10 mouse cellular contexts compared by ENCODE assay signal in the genomic region with DNA sequence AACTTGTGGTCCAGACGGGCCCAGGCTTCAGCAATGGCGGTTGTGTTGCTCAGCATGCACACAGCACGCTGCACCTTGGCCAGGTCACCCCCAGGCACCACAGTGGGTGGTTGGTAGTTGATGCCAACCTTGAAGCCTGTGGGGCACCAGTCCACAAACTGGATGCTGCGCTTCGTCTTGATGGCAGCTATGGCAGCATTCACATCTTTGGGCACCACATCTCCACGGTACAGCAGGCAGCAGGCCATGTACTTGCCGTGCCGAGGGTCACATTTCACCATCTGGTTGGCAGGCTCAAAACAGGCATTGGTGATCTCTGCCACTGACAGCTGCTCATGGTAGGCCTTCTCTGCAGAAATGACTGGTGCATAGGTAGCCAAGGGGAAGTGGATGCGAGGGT. TPM values are rescaled to one million over a fixed set of nuclear protein-coding genes. Genes with fewer than 3 reads are reported as not detected.
A peak's percentile ranks its signal among the peaks of the same experiment; 100 is the strongest.
DNase-seq lines count a peak whose midpoint lies in the region; ATAC-seq and TF ChIP-seq lines count a peak whose summit lies in the region.
"Had no signal": no experiment of that assay in that cellular context is flagged by ENCODE, and none has a peak within 500 bp of the region (broad histone marks: within the 10 kb centered on the region; RNA-seq: fewer than 3 reads in every experiment).

No protein-coding gene starts in this region.

- H3K79me2 ChIP-seq in MEL (ENCODE audit: control insufficient read depth, insufficient read depth, low read length, poor library complexity) = peaks cover 69% of the 10 kb centered on the region

- WGBS in kidney, adult 2 months = 57% methylated on average over 9 of the region's 9 CpGs
- WGBS in liver, embryonic 16.5 days (ENCODE audit: insufficient replicate concordance) = 88% methylated on average over 9 of the region's 9 CpGs
- 98% methylated on average over 9 of the region's 9 CpGs for WGBS in midbrain, postnatal 0 days

- ATAC-seq in liver, embryonic 16.5 days (ENCODE audit: low read depth) = no peak
- ATAC-seq in midbrain, postnatal 0 days (ENCODE audit: low FRiP score) = no peak

- peak; percentile 38 for DNase-seq in kidney, adult 2 months
- DNase-seq in kidney, postnatal 14 days = no peak
- no peak for DNase-seq in MEL (ENCODE audit: low read depth, low spot score)
- DNase-seq in midbrain, postnatal 0 days (ENCODE audit: low spot score) = no peak
- DNase-seq in embryo, embryonic 10 days (ENCODE audit: low spot score) = no peak
- DNase-seq: heart, postnatal 10 days had no signal

- TF ChIP-seq EP300 in MEL (IDR thresholded peaks at IDR 0.05; ENCODE audit: low read depth in 1 of 2, low read length in 2 of 2) = no peak

- peak overlapping the region; percentile 97 for H3K4me2 ChIP-seq in liver, embryonic 16.5 days (ENCODE audit: low read depth, low read length)
- no peak overlapping the region for H3K4me2 ChIP-seq in midbrain, postnatal 0 days (ENCODE audit: low read depth, low read length, poor library complexity, severe bottlenecking)
- H3K4me2 ChIP-seq: limb, embryonic 13.5 days had no signal

- H3K27ac ChIP-seq in kidney, adult 2 months (ENCODE audit: insufficient read depth, low read depth, low read length) = peak overlapping the region; percentile 95
- no peak overlapping the region; the same call in 1 of the 2 replicates for H3K27ac ChIP-seq in MEL (ENCODE audit: control insufficient read depth, low read depth, low read length)
- no peak overlapping the region for H3K27ac ChIP-seq in embryonic fibroblast, embryonic 13.5 days (ENCODE audit: insufficient read depth, low read length)
- peak overlapping the region; percentile 97 for H3K27ac ChIP-seq in liver, embryonic 16.5 days (ENCODE audit: low read length)
- H3K27ac ChIP-seq in midbrain, postnatal 0 days (ENCODE audit: low read depth, low read length) = no peak overlapping the region
- H3K27ac ChIP-seq: limb, embryonic 13.5 days; macrophage had no signal

- H3K4me3 ChIP-seq in kidney, adult 2 months (ENCODE audit: insufficient read depth, low read depth, low read length) = no peak overlapping the region
- H3K4me3 ChIP-seq in MEL (ENCODE audit: control insufficient read depth in 1 of 2, insufficient read depth in 1 of 2, low read depth in 2 of 2, low read length in 2 of 2) = no peak overlapping the region
- no peak overlapping the region for H3K4me3 ChIP-seq in embryonic fibroblast, embryonic 13.5 days (ENCODE audit: insufficient read depth, low read length)
- peak overlapping the region; percentile 83 for H3K4me3 ChIP-seq in liver, embryonic 16.5 days (ENCODE audit: low read depth, low read length)
- no peak overlapping the region for H3K4me3 ChIP-seq in midbrain, postnatal 0 days (ENCODE audit: low read depth, low read length)
- H3K4me3 ChIP-seq: limb, embryonic 13.5 days had no signal

- H3K9ac ChIP-seq in MEL (ENCODE audit: control insufficient read depth, low read depth, low read length, poor library complexity, severe bottlenecking) = no peak overlapping the region
- peak overlapping the region; percentile 87 for H3K9ac ChIP-seq in liver, embryonic 16.5 days (ENCODE audit: low read depth, low read length)
- no peak overlapping the region for H3K9ac ChIP-seq in midbrain, postnatal 0 days (replicated peaks; ENCODE audit: low read length, poor library complexity, severe bottlenecking)
- H3K9ac ChIP-seq: limb, embryonic 13.5 days had no signal

- TF ChIP-seq CTCF in kidney, adult 2 months (conservative IDR thresholded peaks at IDR 0.05; ENCODE audit: insufficient read depth, insufficient read length, low read depth, low read length) = no peak
- no peak for TF ChIP-seq CTCF in MEL (IDR thresholded peaks at IDR 0.05 in 2 of 3, conservative IDR thresholded peaks at IDR 0.05 in 1 of 3; ENCODE audit: control insufficient read depth in 1 of 3, insufficient read depth in 1 of 3, low read depth in 2 of 3, low read length in 3 of 3, poor library complexity in 1 of 3, severe bottlenecking in 1 of 3)
- no peak for TF ChIP-seq CTCF in embryonic fibroblast, embryonic 13.5 days (IDR thresholded peaks at IDR 0.05; ENCODE audit: borderline replicate concordance, insufficient read depth, low read length)
- no peak for TF ChIP-seq CTCF in midbrain, postnatal 0 days (IDR thresholded peaks at IDR 0.05)

- no peak for TF ChIP-seq RAD21 in MEL (IDR thresholded peaks at IDR 0.05; ENCODE audit: low read depth, low read length)

- peaks cover 40% of the 10 kb centered on the region for H3K4me1 ChIP-seq in kidney, adult 2 months (ENCODE audit: control insufficient read depth, insufficient read depth, low read length)
- peaks cover 6 to 55% of the 10 kb centered on the region in 2 experiments; a peak in 3 of 4 replicates for H3K4me1 ChIP-seq in MEL (ENCODE audit: control insufficient read depth in 1 of 2, insufficient read depth in 2 of 2, low read length in 2 of 2)
- H3K4me1 ChIP-seq in embryonic fibroblast, embryonic 13.5 days (ENCODE audit: control insufficient read depth, insufficient read depth, low read length) = 0 out of 2 replicates have a peak, but pooled peaks cover 3% of the 10 kb centered on the region
- H3K4me1 ChIP-seq in liver, embryonic 16.5 days (ENCODE audit: control insufficient read depth, low read depth, low read length) = peaks cover 77% of the 10 kb centered on the region
- peaks cover 11% of the 10 kb centered on the region; the same call in 1 of the 2 replicates for H3K4me1 ChIP-seq in midbrain, postnatal 0 days (ENCODE audit: insufficient read depth, low read length)

- H3K27me3 ChIP-seq in kidney, adult 2 months (replicated peaks; ENCODE audit: control insufficient read depth, insufficient read depth, low read length) = no peaks in the 10 kb centered on the region
- H3K27me3 ChIP-seq in MEL (ENCODE audit: control insufficient read depth in 1 of 2, insufficient read depth in 2 of 2, low read length in 2 of 2) = no peaks in the 10 kb centered on the region
- H3K27me3 ChIP-seq in liver, embryonic 16.5 days (ENCODE audit: control insufficient read depth, insufficient read depth, low read depth, low read length) = peaks cover 12% of the 10 kb centered on the region
- H3K27me3 ChIP-seq in midbrain, postnatal 0 days (ENCODE audit: insufficient read depth, low read length) = 0 out of 2 replicates have a peak, but pooled peaks cover 3% of the 10 kb centered on the region

- H3K9me3 ChIP-seq in MEL (replicated peaks; ENCODE audit: insufficient read depth, low read length) = no peaks in the 10 kb centered on the region
- no peaks in the 10 kb centered on the region for H3K9me3 ChIP-seq in liver, embryonic 16.5 days (replicated peaks; ENCODE audit: control insufficient read depth, low read length)
- no peaks in the 10 kb centered on the region for H3K9me3 ChIP-seq in midbrain, postnatal 0 days (ENCODE audit: low read length)
- H3K9me3 ChIP-seq: limb, embryonic 13.5 days had no signal

- H3K36me3 ChIP-seq in kidney, adult 2 months (ENCODE audit: control insufficient read depth, insufficient read depth, low read length) = peaks cover 10% of the 10 kb centered on the region; the same call in 1 of the 2 replicates
- H3K36me3 ChIP-seq in MEL (ENCODE audit: control insufficient read depth in 1 of 2, insufficient read depth in 2 of 2, low read length in 2 of 2) = peaks cover 15 to 53% of the 10 kb centered on the region in 2 experiments
- H3K36me3 ChIP-seq in liver, embryonic 16.5 days (ENCODE audit: control insufficient read depth, insufficient read depth) = peaks cover 43% of the 10 kb centered on the region
- H3K36me3 ChIP-seq in midbrain, postnatal 0 days (ENCODE audit: insufficient read depth, low read length) = peaks cover 26% of the 10 kb centered on the region

- TF ChIP-seq POLR2A in kidney, adult 2 months (IDR thresholded peaks at IDR 0.05; ENCODE audit: low read depth, low read length) = no peak
- no peak for TF ChIP-seq POLR2A in MEL (IDR thresholded peaks at IDR 0.05; ENCODE audit: control insufficient read depth in 1 of 2, insufficient read depth in 1 of 2, low read depth in 1 of 2, low read length in 2 of 2, poor library complexity in 1 of 2)
- TF ChIP-seq POLR2A in embryonic fibroblast, embryonic 13.5 days (IDR thresholded peaks at IDR 0.05; ENCODE audit: low read depth, low read length) = 0 out of 2 replicates have a peak, but pooled peaks have one; percentile 24

RNA-seq across cellular contexts. Expression of gene Tuba4a, which starts 3.9 kb away (rescaled TPM):
- polyA plus RNA-seq in kidney, adult 2 months (2012; rRNA removed) = 213 and 301 TPM in 2 replicates
- total RNA-seq in MEL (2012; rRNA removed) = 385 and 396 TPM in 2 replicates
- 100 to 1,000 TPM in 1 of 2 experiments, not detected in 1; 439 TPM for polyA plus RNA-seq in MEL (2012; ENCODE audit: insufficient read depth in 1 of 2, insufficient read length in 2 of 2, low read depth in 1 of 2, low replicate concordance in 2 of 2, missing spikeins in 1 of 2)
- 27.8 and 46.8 TPM in 2 replicates for polyA plus RNA-seq in embryonic fibroblast, embryonic 13.5 days (2011; ENCODE audit: insufficient read length, low read depth, missing spikeins)
- 336 and 355 TPM in 2 replicates for polyA plus RNA-seq in liver, embryonic 16.5 days (2015; fragmentation: Nextera tagmentation; extraction: Ambion mirVana)
- 99.2 and 165 TPM in 2 replicates for total RNA-seq in midbrain, postnatal 0 days (2014; rRNA removed)
- polyA plus RNA-seq in midbrain, postnatal 0 days (2015; fragmentation: Nextera tagmentation; extraction: Ambion mirVana) = 87.0 and 115 TPM in 2 replicates

RNA-seq across cellular contexts. Expression of gene Stk16, which starts 5.1 kb away (rescaled TPM):
- 254 and 277 TPM in 2 replicates for polyA plus RNA-seq in kidney, adult 2 months (2012; rRNA removed)
- total RNA-seq in MEL (2012; rRNA removed) = 83.2 and 110 TPM in 2 replicates
- polyA plus RNA-seq in MEL (2012; ENCODE audit: insufficient read depth in 1 of 2, insufficient read length in 2 of 2, low read depth in 1 of 2, low replicate concordance in 2 of 2, missing spikeins in 1 of 2) = 100 to 1,000 TPM in 1 of 2 experiments, not detected in 1; 154 TPM
- polyA plus RNA-seq in embryonic fibroblast, embryonic 13.5 days (2011; ENCODE audit: insufficient read length, low read depth, missing spikeins) = 57.3 and 59.4 TPM in 2 replicates
- 73.3 and 73.4 TPM in 2 replicates for polyA plus RNA-seq in liver, embryonic 16.5 days (2015; fragmentation: Nextera tagmentation; extraction: Ambion mirVana)
- 98.8 and 130 TPM in 2 replicates for total RNA-seq in midbrain, postnatal 0 days (2014; rRNA removed)
- polyA plus RNA-seq in midbrain, postnatal 0 days (2015; fragmentation: Nextera tagmentation; extraction: Ambion mirVana) = 111 and 113 TPM in 2 replicates

RNA-seq across cellular contexts. Expression of gene Glb1l, which starts 5.2 kb away (rescaled TPM):
- 118 and 146 TPM in 2 replicates for polyA plus RNA-seq in kidney, adult 2 months (2012; rRNA removed)
- total RNA-seq in MEL (2012; rRNA removed) = 4.0 and 7.6 TPM in 2 replicates
- 10 to 100 TPM in 1 of 2 experiments, not detected in 1; 13.0 TPM for polyA plus RNA-seq in MEL (2012; ENCODE audit: insufficient read depth in 1 of 2, insufficient read length in 2 of 2, low read depth in 1 of 2, low replicate concordance in 2 of 2, missing spikeins in 1 of 2)
- 25.1 and 34.3 TPM in 2 replicates for polyA plus RNA-seq in embryonic fibroblast, embryonic 13.5 days (2011; ENCODE audit: insufficient read length, low read depth, missing spikeins)
- 3.7 and 3.9 TPM in 2 replicates for polyA plus RNA-seq in liver, embryonic 16.5 days (2015; fragmentation: Nextera tagmentation; extraction: Ambion mirVana)
- 18.3 and 25.6 TPM in 2 replicates for total RNA-seq in midbrain, postnatal 0 days (2014; rRNA removed)
- polyA plus RNA-seq in midbrain, postnatal 0 days (2015; fragmentation: Nextera tagmentation; extraction: Ambion mirVana) = 18.2 and 18.4 TPM in 2 replicates

RNA-seq across cellular contexts. Expression of gene A630095N17Rik, which starts 16.1 kb away (rescaled TPM):
- not detected in 2 replicates for polyA plus RNA-seq in kidney, adult 2 months (2012; rRNA removed)
- 0.46 and 0.58 TPM in 2 replicates for total RNA-seq in MEL (2012; rRNA removed)
- under 1 TPM in 1 of 2 experiments, not detected in 1; 0.82 TPM for polyA plus RNA-seq in MEL (2012; ENCODE audit: insufficient read depth in 1 of 2, insufficient read length in 2 of 2, low read depth in 1 of 2, low replicate concordance in 2 of 2, missing spikeins in 1 of 2)
- polyA plus RNA-seq in embryonic fibroblast, embryonic 13.5 days (2011; ENCODE audit: insufficient read length, low read depth, missing spikeins) = not detected in 2 replicates
- polyA plus RNA-seq in liver, embryonic 16.5 days (2015; fragmentation: Nextera tagmentation; extraction: Ambion mirVana) = 0.25 TPM in 1 of 2 replicates, not detected in the other
- total RNA-seq in midbrain, postnatal 0 days (2014; rRNA removed) = not detected in 2 replicates
- not detected in 2 replicates for polyA plus RNA-seq in midbrain, postnatal 0 days (2015; fragmentation: Nextera tagmentation; extraction: Ambion mirVana)
- total RNA-seq: heart, postnatal 10 days had no signal
- polyA plus RNA-seq: limb, embryonic 13.5 days; macrophage had no signal

RNA-seq across cellular contexts. Expression of gene Dnajb2, which starts 20.4 kb away (rescaled TPM):
- 41.1 and 42.6 TPM in 2 replicates for polyA plus RNA-seq in kidney, adult 2 months (2012; rRNA removed)
- 10.3 and 12.9 TPM in 2 replicates for total RNA-seq in MEL (2012; rRNA removed)
- 10 to 100 TPM in 1 of 2 experiments, not detected in 1; 18.9 TPM for polyA plus RNA-seq in MEL (2012; ENCODE audit: insufficient read depth in 1 of 2, insufficient read length in 2 of 2, low read depth in 1 of 2, low replicate concordance in 2 of 2, missing spikeins in 1 of 2)
- polyA plus RNA-seq in embryonic fibroblast, embryonic 13.5 days (2011; ENCODE audit: insufficient read length, low read depth, missing spikeins) = 28.4 and 31.8 TPM in 2 replicates
- 33.8 and 33.9 TPM in 2 replicates for polyA plus RNA-seq in liver, embryonic 16.5 days (2015; fragmentation: Nextera tagmentation; extraction: Ambion mirVana)
- 43.6 and 46.7 TPM in 2 replicates for total RNA-seq in midbrain, postnatal 0 days (2014; rRNA removed)
- 61.7 and 65.1 TPM in 2 replicates for polyA plus RNA-seq in midbrain, postnatal 0 days (2015; fragmentation: Nextera tagmentation; extraction: Ambion mirVana)

Comparison
In these comparisons a context has a peak if more than half of its experiments do, and no peak if none do; other contexts are left out.
1. H3K27ac ChIP-seq: peak in kidney, adult 2 months (single experiment) and liver, embryonic 16.5 days (single experiment); none in MEL (single experiment), embryonic fibroblast, embryonic 13.5 days (single experiment) and midbrain, postnatal 0 days (single experiment).